Mouse (Mus musculus) megakaryocyte-erythroid progenitor cell, adult 5-6 weeks (primary cell): ENCODE data around the gene Gm28308. TPM values are rescaled to one million over a fixed set of nuclear protein-coding genes. Genes with fewer than 3 reads are reported as not detected.

Experiments used
- ATAC-seq: replicated peaks from 2 replicates; pipeline ENCODE4 v1.8.0; 2016; ENCODE audit warnings: mild to moderate bottlenecking, inconsistent platforms; ENCODE audit not compliant: severe bottlenecking, poor library complexity, low FRiP score, low TSS enrichment
- total RNA-seq, 2 experiments: library from RNA; stranded (forward) in 1 of 2; stranded (reverse) in 1 of 2; fragments of 200-1000, 215-1000 nt in 1 of 2; fragments of >200 nt in 1 of 2; fragmentation: Nextera tagmentation in 1 of 2; gene quantifications; 2 replicates each; pipeline ENCODE4 v1.2.3; 2014 to 2017

Gene Gm28308
- total RNA-seq, 2 experiments from 2014 or later: not detected

GRCm38 (mm10) chr6:52247766-52248637, 34.9 kb upstream of the Gm28308 start:
- no peak for ATAC-seq

GRCm38 (mm10) chr6:52246916-52247315, 33.8 kb upstream of the Gm28308 start:
- no peak for ATAC-seq

GRCm38 (mm10) chr6:52246403-52246803, 33.3 kb upstream of the Gm28308 start:
- ATAC-seq: no peak

- ATAC-seq: no peak
These were observed 32.6 kb upstream of the Gm28308 start, which contains the start of gene Hoxa11 for GRCm38 (mm10) chr6:52245757-52246142. Gene Hoxa11 (minus strand): TSS chr6:52245810.

- ATAC-seq: no peak
These were observed 32.1 kb upstream of the Gm28308 start for GRCm38 (mm10) chr6:52245040-52245756.

GRCm38 (mm10) chr6:52244471-52245039, 31.4 kb upstream of the Gm28308 start:
- ATAC-seq: no peak

- ATAC-seq: no peak
These were observed 30.6 kb upstream of the Gm28308 start for GRCm38 (mm10) chr6:52243681-52244121.

- ATAC-seq: no peak
These were observed 29.7 kb upstream of the Gm28308 start for GRCm38 (mm10) chr6:52242801-52243332.

- no peak for ATAC-seq
These were observed 28.0 kb upstream of the Gm28308 start for GRCm38 (mm10) chr6:52241001-52241621.

- ATAC-seq: peak; percentile 80
These were observed 27.4 kb upstream of the Gm28308 start, which contains the start of gene Hoxa10 for GRCm38 (mm10) chr6:52240389-52241000. Gene Hoxa10 (minus strand): TSS chr6:52240854.

- no peak for ATAC-seq
These were observed 26.7 kb upstream of the Gm28308 start for GRCm38 (mm10) chr6:52239625-52240388.

GRCm38 (mm10) chr6:52238976-52239375, 25.8 kb upstream of the Gm28308 start:
- no peak for ATAC-seq

- ATAC-seq: no peak
These were observed 25.0 kb upstream of the Gm28308 start for GRCm38 (mm10) chr6:52238155-52238545.

GRCm38 (mm10) chr6:52237346-52238154, 24.4 kb upstream of the Gm28308 start:
- no peak for ATAC-seq

- ATAC-seq: no peak
These were observed 23.7 kb upstream of the Gm28308 start for GRCm38 (mm10) chr6:52236806-52237205.

GRCm38 (mm10) chr6:52235866-52236265, 22.7 kb upstream of the Gm28308 start:
- ATAC-seq: no peak

GRCm38 (mm10) chr6:52235267-52235666, 22.1 kb upstream of the Gm28308 start:
- ATAC-seq: no peak
